Mouse (Mus musculus) megakaryocyte progenitor cell, adult 5-6 weeks (primary cell): ENCODE results near the gene Masp2. TPM values are rescaled to one million over a fixed set of nuclear protein-coding genes. Genes with fewer than 3 reads are reported as not detected.
A peak's percentile ranks its signal among the peaks of the same experiment; 100 is the strongest.

Experiments
- ATAC-seq: replicated peaks from 2 replicates; pipeline ENCODE4 v1.8.0; 2016; ENCODE audit warnings: mild to moderate bottlenecking, moderate TSS enrichment, inconsistent platforms; ENCODE audit not compliant: poor library complexity
- total RNA-seq, 2 experiments: library from RNA; stranded (forward) in 1 of 2; stranded (reverse) in 1 of 2; fragments of 157-497, 149-512 nt in 1 of 2; fragments of 200-1000 nt in 1 of 2; gene quantifications; 2 replicates each; pipeline versions ENCODE4 v1.2.3 to v1.2.4; 2015 to 2017

The Masp2 gene
- total RNA-seq, 2 experiments from 2014 or later = 0.04 TPM; not detected in 1

- ATAC-seq = no peak
These were observed 3.5 kb upstream of the Masp2 start for GRCm38 (mm10) chr4:148598826-148599225.

GRCm38 (mm10) chr4:148600316-148600715 is 2.0 kb upstream of the Masp2 start:
- no peak for ATAC-seq

GRCm38 (mm10) chr4:148601871-148602270 is 483 bp upstream of the Masp2 start:
- no peak for ATAC-seq

GRCm38 (mm10) chr4:148603376-148604139 is 1.2 kb downstream of the Masp2 start:
- ATAC-seq = no peak

GRCm38 (mm10) chr4:148604141-148604540 is 1.8 kb downstream of the Masp2 start:
- no peak for ATAC-seq

- ATAC-seq = peak; percentile 85
These were observed 2.3 kb downstream of the Masp2 start for GRCm38 (mm10) chr4:148604541-148605165.

GRCm38 (mm10) chr4:148607758-148608157 is 5.4 kb downstream of the Masp2 start:
- ATAC-seq = peak; percentile 80

GRCm38 (mm10) chr4:148609805-148610204 is 7.5 kb downstream of the Masp2 start:
- no peak for ATAC-seq

GRCm38 (mm10) chr4:148610631-148611364 is 8.4 kb downstream of the Masp2 start:
- no peak for ATAC-seq

GRCm38 (mm10) chr4:148612557-148612956 is 10.2 kb downstream of the Masp2 start:
- no peak for ATAC-seq

GRCm38 (mm10) chr4:148613738-148614137 is 11.4 kb downstream of the Masp2 start:
- no peak for ATAC-seq

GRCm38 (mm10) chr4:148619805-148620204 is 17.5 kb downstream of the Masp2 start:
- ATAC-seq = no peak

GRCm38 (mm10) chr4:148620718-148621117 is 18.4 kb downstream of the Masp2 start:
- no peak for ATAC-seq

GRCm38 (mm10) chr4:148622485-148622884 is 20.1 kb downstream of the Masp2 start:
- ATAC-seq = no peak

GRCm38 (mm10) chr4:148623609-148624008 is 21.3 kb downstream of the Masp2 start:
- no peak for ATAC-seq

- ATAC-seq = no peak
These were observed 22.7 kb downstream of the Masp2 start for GRCm38 (mm10) chr4:148625010-148625409.

- peak; percentile 42 for ATAC-seq
These were observed 23.6 kb downstream of the Masp2 start for GRCm38 (mm10) chr4:148625756-148626622.

GRCm38 (mm10) chr4:148626623-148627185 is 24.4 kb downstream of the Masp2 start, which contains the start of gene Tardbp:
TSS of gene Tardbp (minus strand) at chr4:148627019.
- peak; percentile 85 for ATAC-seq

GRCm38 (mm10) chr4:148627246-148627645 is 24.9 kb downstream of the Masp2 start:
- no peak for ATAC-seq

- peak; percentile 40; the same call in 1 of the 2 replicates for ATAC-seq
These were observed 29.8 kb downstream of the Masp2 start for GRCm38 (mm10) chr4:148632013-148632692.
